Mouse (Mus musculus) kidney, embryonic 15.5 days (tissue): ENCODE measurements around the gene Abcc8. TPM values are rescaled to one million over a fixed set of nuclear protein-coding genes. Genes with fewer than 3 reads are reported as not detected.

Source experiments
- ATAC-seq: fragments of 200-750 bp; cut with Nextera tagmentation; replicated peaks from 2 replicates; pipeline ENCODE4 v1.8.0; 2017; ENCODE audit warnings: moderate TSS enrichment; ENCODE audit not compliant: low FRiP score
- H3K27ac ChIP-seq: fragments of 300-500 bp; sonication (generic); 2 replicates; pipeline ENCODE4 v1.5.1; 2015; ENCODE audit warnings: mild to moderate bottlenecking, inconsistent platforms
- H3K27me3 ChIP-seq: fragments of 300-500 bp; sonication (generic); 2 replicates; pipeline ENCODE4 v1.6.1; 2015; ENCODE audit warnings: inconsistent platforms
- H3K36me3 ChIP-seq: fragments of 300-500 bp; sonication (generic); 2 replicates; pipeline ENCODE4 v1.6.1; 2015; ENCODE audit warnings: inconsistent platforms
- H3K4me1 ChIP-seq: fragments of 300-500 bp; sonication (generic); 2 replicates; pipeline ENCODE4 v1.6.1; 2015; ENCODE audit warnings: inconsistent platforms
- H3K4me2 ChIP-seq: fragments of 300-500 bp; sonication (generic); 2 replicates; pipeline ENCODE4 v1.6.1; 2015; ENCODE audit warnings: moderate library complexity, mild to moderate bottlenecking, inconsistent platforms
- H3K4me3 ChIP-seq: fragments of 300-500 bp; sonication (generic); replicated peaks from 2 replicates; pipeline ENCODE4 v1.5.1; 2015; ENCODE audit warnings: mild to moderate bottlenecking, inconsistent platforms
- H3K9ac ChIP-seq: fragments of 300-500 bp; sonication (generic); 2 replicates; pipeline ENCODE4 v1.6.1; 2015; ENCODE audit warnings: mild to moderate bottlenecking, inconsistent platforms
- H3K9me3 ChIP-seq: fragments of 300-500 bp; sonication (generic); replicated peaks from 2 replicates; pipeline ENCODE4 v1.6.1; 2016; ENCODE audit warnings: inconsistent platforms
- WGBS: fragments of 180-500 bp; shearing (Covaris S2); methylation state at CpG from one replicate; pipeline ENCODE4 v1.1.7; 2015; ENCODE audit warnings: mixed read lengths; 5-methylcytosine and 5-hydroxymethylcytosine counted together
- polyA plus RNA-seq: library from polyadenylated mRNA; unstranded; fragments of >200 nt; fragmentation: Nextera tagmentation; extraction: Ambion mirVana; gene quantifications from 2 replicates; pipeline ENCODE4 v1.2.1, GENCODE M21; 2015

Gene Abcc8
- polyA plus RNA-seq, 1 experiment from 2014 or later = 2.3 TPM

DNA sequence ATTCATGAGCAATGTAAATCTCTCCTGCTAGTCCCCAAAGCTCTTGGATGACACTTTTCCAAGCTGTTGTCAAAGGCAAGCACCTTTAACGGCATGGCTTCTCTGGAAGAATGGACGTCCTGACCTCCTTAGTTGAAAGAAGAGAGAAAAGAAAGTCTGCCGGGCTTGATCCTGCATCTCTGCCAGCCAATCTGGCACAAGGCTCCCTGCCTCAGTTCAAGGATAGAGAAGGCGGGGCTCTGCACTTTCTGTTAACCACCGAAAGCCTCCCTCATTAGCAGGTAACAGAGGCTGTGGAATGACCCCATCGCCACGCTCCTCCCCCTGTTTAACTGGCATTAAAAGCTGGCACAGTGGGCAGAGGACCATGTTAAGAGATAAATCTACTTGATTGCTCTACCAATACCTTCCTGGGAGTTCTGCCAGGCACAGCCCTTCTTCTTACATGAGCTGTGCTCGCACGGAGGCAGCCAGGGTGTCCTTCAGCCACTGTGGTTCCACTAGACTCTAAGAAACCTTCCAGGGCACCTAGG lies 26.9 kb downstream of the Abcc8 start:
- Histone ChIP-seq H3K27me3 (peaks cover 20% of the 10 kb centered on the region), H3K27ac (no peak overlapping the region), H3K9me3 (no peaks in the 10 kb centered on the region), H3K36me3 (no peaks in the 10 kb centered on the region), H3K9ac (no peak overlapping the region), H3K4me3 (no peak overlapping the region), H3K4me1 (peaks cover 8% of the 10 kb centered on the region), H3K4me2 (no peak overlapping the region)
- WGBS = 73% methylated on average over 9 of the region's 9 CpGs
- no peak for ATAC-seq

DNA sequence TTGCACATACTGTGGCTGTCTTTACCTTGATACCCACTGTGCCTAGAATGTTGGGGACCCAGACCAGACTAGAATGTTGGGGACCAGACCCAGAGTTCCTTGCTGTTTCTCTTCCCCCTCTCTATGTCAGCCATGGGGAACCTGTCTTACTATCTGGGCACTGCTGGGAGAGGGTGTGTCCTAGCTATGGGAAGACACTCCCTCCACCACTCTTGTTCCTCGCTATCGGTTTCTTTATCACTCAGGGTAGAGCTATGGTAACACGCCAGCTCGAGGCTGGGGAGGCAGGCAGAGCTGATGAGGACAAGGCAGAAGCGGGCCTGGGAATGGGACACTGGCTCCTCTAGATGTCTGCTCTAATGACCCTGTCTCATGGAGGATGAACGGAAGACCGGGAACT lies 32.4 kb downstream of the Abcc8 start:
- H3K27ac ChIP-seq = no peak overlapping the region
- H3K36me3 ChIP-seq = no peaks in the 10 kb centered on the region
- peaks cover 1% of the 10 kb centered on the region; the same call in 1 of the 2 replicates for H3K27me3 ChIP-seq
- H3K9me3 ChIP-seq = no peaks in the 10 kb centered on the region
- no peak overlapping the region for H3K4me3 ChIP-seq
- no peaks in the 10 kb centered on the region for H3K4me1 ChIP-seq
- whole genome bisulfite sequencing = 87% methylated on average over 7 of the region's 7 CpGs
- no peak overlapping the region for H3K4me2 ChIP-seq
- H3K9ac ChIP-seq = no peak overlapping the region
- ATAC-seq = no peak

DNA sequence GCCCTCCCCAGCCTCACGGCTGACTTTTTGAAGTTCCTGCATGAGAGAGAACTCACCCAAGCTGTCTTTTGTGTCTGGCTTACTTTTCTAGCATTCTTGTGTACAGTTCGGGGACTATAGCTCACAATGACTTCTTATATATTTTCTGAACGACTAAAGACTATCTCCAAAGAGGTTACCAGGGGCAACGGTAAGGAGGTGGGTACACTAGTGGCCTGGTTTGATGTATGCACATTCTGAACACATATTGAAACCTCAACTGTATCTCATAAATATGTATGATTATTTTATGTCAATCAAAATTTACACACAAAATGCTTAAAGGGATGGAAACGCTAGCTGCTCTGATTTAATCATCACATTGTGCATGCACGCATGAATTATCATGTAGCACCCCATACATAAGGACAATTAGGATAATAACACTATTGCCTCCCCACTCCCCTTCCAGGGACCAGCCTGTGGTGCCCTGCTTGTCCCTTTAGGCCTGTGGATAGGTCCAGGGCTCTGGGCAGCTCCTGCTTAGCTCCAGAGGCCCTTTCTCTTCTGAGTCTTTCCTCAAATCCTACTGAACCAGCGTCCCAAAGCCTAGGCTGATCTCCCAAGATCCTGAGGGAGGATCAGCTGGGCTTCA lies 33.0 kb downstream of the Abcc8 start:
- no peak for ATAC-seq
- Histone ChIP-seq H3K4me2 (no peak overlapping the region), H3K9ac (no peak overlapping the region), H3K27me3 (no peaks in the 10 kb centered on the region), H3K9me3 (no peaks in the 10 kb centered on the region), H3K4me3 (no peak overlapping the region), H3K36me3 (no peaks in the 10 kb centered on the region), H3K4me1 (no peaks in the 10 kb centered on the region), H3K27ac (no peak overlapping the region)
- 85% methylated on average over 7 of the region's 7 CpGs for WGBS

DNA sequence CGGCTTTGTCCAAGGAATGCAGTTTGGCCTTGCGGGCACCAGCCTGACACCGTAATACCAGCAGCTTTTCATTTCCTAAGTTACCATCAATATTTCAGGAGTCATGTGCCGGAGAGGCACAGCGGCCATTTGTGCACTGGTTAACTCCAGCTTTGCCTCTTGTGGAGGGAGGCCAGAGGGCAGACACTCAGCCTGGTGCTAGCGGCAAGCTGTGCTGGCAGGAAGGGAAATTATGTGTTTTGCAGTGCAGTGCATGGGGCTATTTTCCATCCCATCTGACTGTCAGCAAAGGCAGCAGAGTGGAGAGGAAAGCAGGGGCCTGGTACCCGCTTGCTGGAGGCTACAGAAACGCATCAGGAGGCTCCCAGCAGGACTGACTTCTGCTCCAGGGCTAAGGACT lies 35.8 kb downstream of the Abcc8 start:
- 0 out of 2 replicates have a peak, but pooled peaks cover 3% of the 10 kb centered on the region for H3K27me3 ChIP-seq
- no peak overlapping the region for H3K27ac ChIP-seq
- no peak overlapping the region for H3K4me3 ChIP-seq
- H3K4me2 ChIP-seq = no peak overlapping the region
- no peaks in the 10 kb centered on the region for H3K9me3 ChIP-seq
- WGBS = 74% methylated on average over 8 of the region's 8 CpGs
- H3K36me3 ChIP-seq = no peaks in the 10 kb centered on the region
- H3K9ac ChIP-seq = no peak overlapping the region
- no peak for ATAC-seq
- no peaks in the 10 kb centered on the region for H3K4me1 ChIP-seq

DNA sequence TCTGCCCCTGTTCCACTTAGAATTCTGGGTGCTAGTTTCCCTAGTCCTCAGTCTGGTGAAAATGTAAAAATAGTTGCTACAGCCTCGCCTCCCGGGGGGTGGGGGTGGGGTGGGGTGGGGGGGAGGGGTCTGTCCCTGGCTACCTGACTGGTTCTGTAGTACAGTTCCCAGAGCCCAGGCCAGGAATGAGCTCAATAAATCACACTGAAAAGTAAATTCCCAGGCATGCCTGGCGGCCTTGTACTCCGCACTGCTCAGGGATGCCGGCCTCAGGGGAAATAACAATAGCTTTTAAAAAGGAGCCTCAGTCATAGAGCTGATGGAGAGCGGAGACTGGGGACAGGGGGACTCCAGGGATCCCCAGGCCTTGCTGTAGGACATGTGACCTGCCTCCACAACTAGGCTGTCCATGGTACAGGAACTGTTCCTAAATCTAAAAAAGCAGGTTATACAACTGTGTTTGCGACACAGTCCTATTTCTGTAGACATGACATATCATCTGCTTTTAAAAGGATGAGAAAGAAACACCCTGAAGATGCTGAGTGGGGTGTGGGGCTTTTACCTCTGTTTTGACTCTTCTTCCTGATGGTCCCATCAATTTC lies 41.4 kb downstream of the Abcc8 start:
- 26% methylated on average over 7 of the region's 7 CpGs for WGBS
- no peaks in the 10 kb centered on the region for H3K36me3 ChIP-seq
- H3K4me1 ChIP-seq = peaks cover 21% of the 10 kb centered on the region
- H3K27me3 ChIP-seq = peaks cover 10% of the 10 kb centered on the region; the same call in 1 of the 2 replicates
- no peak overlapping the region for H3K27ac ChIP-seq
- no peak overlapping the region for H3K9ac ChIP-seq
- H3K9me3 ChIP-seq = no peaks in the 10 kb centered on the region
- H3K4me2 ChIP-seq = no peak overlapping the region
- H3K4me3 ChIP-seq = no peak overlapping the region
- no peak; the same call in 1 of the 2 replicates for ATAC-seq

DNA sequence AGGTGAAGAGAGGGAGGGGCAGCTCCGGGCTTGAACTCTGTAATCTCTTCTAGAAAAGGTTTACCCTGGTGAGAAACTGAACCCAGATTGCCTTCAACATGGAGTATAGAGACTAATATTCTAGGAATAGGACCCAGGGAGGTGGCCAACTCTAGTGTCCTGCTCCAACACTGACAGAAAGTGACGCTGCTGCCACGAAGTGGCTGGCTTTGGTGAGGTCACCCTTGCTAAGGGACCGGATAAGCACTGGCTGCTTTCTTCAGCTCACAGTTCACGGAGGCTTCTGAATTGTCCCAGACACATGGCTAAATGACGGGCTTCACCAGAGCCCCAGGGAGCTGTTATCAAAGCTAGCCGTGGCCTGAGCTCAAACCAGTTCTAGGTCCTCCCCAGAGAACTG lies 46.0 kb downstream of the Abcc8 start:
- Histone ChIP-seq H3K27ac (no peak overlapping the region), H3K9me3 (no peaks in the 10 kb centered on the region), H3K9ac (no peak overlapping the region), H3K27me3 (peaks cover 12% of the 10 kb centered on the region; the same call in 1 of the 2 replicates), H3K4me3 (no peak overlapping the region), H3K36me3 (no peaks in the 10 kb centered on the region), H3K4me2 (peak overlapping the region; percentile 23), H3K4me1 (peaks cover 41% of the 10 kb centered on the region)
- 19% methylated on average over 7 of the region's 7 CpGs for WGBS
- no peak; the same call in 1 of the 2 replicates for ATAC-seq

DNA sequence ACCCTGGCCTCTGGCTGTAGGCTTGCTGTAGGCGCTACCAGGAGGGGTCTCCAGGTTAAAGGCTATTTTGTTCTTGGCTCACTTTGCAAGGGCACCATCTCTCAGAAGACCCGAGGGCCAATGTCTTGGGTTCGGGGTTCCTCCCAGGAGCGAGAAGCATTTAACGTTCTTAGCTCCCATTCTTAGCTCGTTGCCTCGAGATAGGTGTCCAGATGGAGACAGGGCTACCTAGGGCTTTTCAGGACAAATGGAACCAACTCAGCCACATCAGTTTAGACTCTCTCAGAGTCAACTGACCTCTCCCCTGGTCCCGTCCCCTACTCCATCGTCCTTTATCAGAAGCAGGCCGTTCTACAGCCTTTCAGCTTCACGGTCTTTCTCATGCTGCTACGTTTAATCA lies 47.6 kb downstream of the Abcc8 start:
- Histone ChIP-seq H3K9me3 (no peaks in the 10 kb centered on the region), H3K9ac (no peak overlapping the region), H3K36me3 (no peaks in the 10 kb centered on the region), H3K4me2 (no peak overlapping the region), H3K4me1 (peaks cover 37% of the 10 kb centered on the region), H3K27me3 (peaks cover 12% of the 10 kb centered on the region; the same call in 1 of the 2 replicates), H3K4me3 (no peak overlapping the region), H3K27ac (no peak overlapping the region)
- WGBS = 86% methylated on average over 12 of the region's 12 CpGs
- no peak for ATAC-seq

DNA sequence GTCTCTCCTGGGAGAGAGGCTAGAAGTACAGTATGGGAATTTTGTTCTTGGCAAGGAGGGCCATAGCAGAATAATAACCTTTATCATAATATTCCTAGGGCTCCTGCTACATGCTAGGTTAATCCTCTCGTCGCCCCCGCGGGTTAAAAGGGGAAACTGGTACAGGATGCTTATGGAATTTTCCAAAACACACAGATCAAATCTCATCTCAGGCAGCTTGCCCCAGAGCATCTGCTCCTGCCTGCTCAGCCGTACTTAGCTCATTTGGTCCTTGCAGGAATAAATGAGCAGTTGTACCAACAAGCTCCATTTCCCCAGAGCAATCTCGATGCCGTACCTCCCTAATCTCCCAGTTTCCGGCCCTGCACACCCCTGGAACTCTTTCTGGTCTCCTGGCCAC lies 48.0 kb downstream of the Abcc8 start:
- Histone ChIP-seq H3K27me3 (peaks cover 16% of the 10 kb centered on the region), H3K4me3 (no peak overlapping the region), H3K9ac (no peak overlapping the region), H3K4me1 (peaks cover 37% of the 10 kb centered on the region), H3K4me2 (no peak overlapping the region), H3K36me3 (no peaks in the 10 kb centered on the region), H3K27ac (no peak overlapping the region), H3K9me3 (no peaks in the 10 kb centered on the region)
- WGBS = 62% methylated on average over 8 of the region's 8 CpGs
- no peak for ATAC-seq

DNA sequence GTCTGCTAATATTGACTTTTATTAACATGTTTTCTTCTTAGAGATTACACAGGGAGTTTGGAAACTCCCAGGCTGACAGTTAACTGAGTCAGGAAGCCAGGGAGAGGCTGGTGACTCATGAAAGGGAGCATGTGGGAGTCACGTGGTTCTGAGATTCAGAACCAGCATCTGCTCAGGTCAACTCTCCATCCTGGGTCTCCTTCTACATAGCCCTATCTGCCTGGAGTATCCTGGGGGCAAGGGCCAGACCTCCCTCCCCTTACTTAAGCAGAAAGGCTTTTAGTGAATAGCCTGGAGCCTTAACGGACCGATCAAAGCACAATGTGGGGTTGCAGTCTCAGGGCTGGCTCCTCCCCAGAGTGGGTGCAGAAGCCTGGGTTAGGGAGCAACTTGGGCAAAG lies 48.6 kb downstream of the Abcc8 start:
- no peak for ATAC-seq
- 26% methylated on average over 3 of the region's 3 CpGs for WGBS
- H3K27ac ChIP-seq = no peak overlapping the region
- no peak overlapping the region for H3K4me2 ChIP-seq
- peaks cover 37% of the 10 kb centered on the region for H3K4me1 ChIP-seq
- H3K9me3 ChIP-seq = no peaks in the 10 kb centered on the region
- H3K27me3 ChIP-seq = peaks cover 17% of the 10 kb centered on the region
- no peak overlapping the region for H3K9ac ChIP-seq
- no peaks in the 10 kb centered on the region for H3K36me3 ChIP-seq
- no peak overlapping the region for H3K4me3 ChIP-seq

DNA sequence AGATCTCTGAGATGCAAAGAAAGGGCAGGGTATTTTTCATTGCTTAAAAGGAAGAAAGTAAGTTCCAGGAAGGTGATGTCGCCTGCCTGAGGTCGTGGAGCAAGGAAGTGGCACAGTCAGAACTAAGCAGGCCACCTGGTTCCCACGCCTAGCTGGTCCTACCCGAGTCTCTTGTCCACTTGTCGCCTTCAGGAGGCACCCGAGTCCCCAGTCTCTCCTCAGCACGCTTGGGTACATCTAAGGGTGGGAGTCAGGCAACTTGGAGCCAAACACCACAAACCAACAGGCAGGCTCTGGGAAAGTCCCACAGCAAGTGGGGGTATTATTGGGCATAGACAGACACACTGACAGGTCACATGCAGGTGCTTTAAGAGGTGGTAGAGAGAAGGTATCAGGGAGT lies 49.1 kb downstream of the Abcc8 start:
- H3K4me2 ChIP-seq = no peak overlapping the region
- H3K36me3 ChIP-seq = no peaks in the 10 kb centered on the region
- H3K27ac ChIP-seq = no peak overlapping the region
- H3K27me3 ChIP-seq = peaks cover 17% of the 10 kb centered on the region
- H3K4me1 ChIP-seq = peaks cover 37% of the 10 kb centered on the region
- no peak overlapping the region for H3K4me3 ChIP-seq
- ATAC-seq = no peak
- 50% methylated on average over 7 of the region's 7 CpGs for WGBS
- H3K9me3 ChIP-seq = no peaks in the 10 kb centered on the region
- H3K9ac ChIP-seq = no peak overlapping the region

DNA sequence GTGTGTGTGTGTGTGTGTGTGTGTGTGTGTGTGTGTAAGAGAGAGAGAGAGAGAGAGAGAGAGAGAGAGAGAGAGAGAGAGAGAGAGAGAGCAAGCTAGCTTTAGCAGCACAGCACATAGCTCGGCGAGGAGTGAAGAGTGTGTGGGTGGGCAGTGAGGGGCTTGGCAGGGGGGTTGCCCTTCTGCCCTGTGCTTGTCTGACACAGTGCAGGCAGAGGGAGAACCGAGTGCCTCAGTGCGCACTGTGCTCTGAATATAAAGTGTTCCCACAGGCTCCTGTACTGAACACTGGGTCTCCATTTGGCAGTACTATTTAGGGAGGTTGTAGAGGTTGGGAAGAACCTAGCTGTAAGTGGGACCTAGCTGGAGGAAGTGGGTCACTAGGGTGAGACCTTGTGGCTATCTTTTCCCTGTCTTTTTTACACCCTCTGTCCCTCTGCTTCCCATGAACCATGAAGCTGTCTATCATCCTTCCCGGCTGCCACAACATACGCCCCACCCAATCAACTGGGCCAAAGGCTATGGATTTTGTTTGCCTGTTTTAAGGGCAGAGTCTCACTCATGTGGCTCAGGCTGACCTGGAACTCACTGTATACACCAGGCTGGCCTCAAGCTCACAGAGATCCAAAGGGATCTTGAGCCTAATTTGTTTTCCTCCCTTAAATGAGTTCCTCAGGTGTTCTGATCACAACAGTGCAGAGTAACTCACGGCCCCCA lies 50.2 kb downstream of the Abcc8 start:
- Histone ChIP-seq H3K4me2 (no peak overlapping the region), H3K4me3 (no peak overlapping the region), H3K36me3 (no peaks in the 10 kb centered on the region), H3K9me3 (no peaks in the 10 kb centered on the region), H3K27me3 (peaks cover 14% of the 10 kb centered on the region), H3K4me1 (peaks cover 40% of the 10 kb centered on the region), H3K9ac (no peak overlapping the region), H3K27ac (no peak overlapping the region)
- ATAC-seq = no peak; the same call in 1 of the 2 replicates
- 31% methylated on average over 7 of the region's 7 CpGs for WGBS

DNA sequence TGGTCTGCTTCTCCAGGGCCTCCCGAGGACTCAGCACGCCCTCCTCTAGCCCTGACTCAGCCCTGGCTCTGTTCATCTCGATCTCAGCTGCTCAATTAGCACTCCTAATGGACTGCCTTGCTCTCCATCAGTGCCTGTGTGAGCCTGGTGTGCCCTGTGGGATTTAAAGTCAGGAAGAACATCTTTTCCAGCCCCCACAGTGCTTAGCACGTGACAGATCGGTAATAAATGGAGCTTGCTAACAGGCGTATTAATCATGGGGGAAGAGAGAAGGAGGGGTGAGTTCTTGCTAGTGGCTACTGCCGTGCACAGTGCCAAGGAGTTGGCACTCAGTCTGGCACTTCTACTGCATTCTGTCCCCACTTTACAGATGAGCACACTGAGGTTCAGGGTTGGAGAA lies 51.6 kb downstream of the Abcc8 start:
- 0 out of 2 replicates have a peak, but pooled peaks have one; percentile 33 for ATAC-seq
- Histone ChIP-seq H3K4me1 (peaks cover 45% of the 10 kb centered on the region), H3K36me3 (no peaks in the 10 kb centered on the region), H3K27me3 (peaks cover 7% of the 10 kb centered on the region), H3K4me2 (no peak overlapping the region), H3K9ac (no peak overlapping the region), H3K9me3 (no peaks in the 10 kb centered on the region), H3K27ac (no peak overlapping the region), H3K4me3 (no peak overlapping the region)
- WGBS = 26% methylated on average over 7 of the region's 7 CpGs
